Comparison of ENCODE assay signal across 17 mouse cellular contexts in the genomic region with DNA sequence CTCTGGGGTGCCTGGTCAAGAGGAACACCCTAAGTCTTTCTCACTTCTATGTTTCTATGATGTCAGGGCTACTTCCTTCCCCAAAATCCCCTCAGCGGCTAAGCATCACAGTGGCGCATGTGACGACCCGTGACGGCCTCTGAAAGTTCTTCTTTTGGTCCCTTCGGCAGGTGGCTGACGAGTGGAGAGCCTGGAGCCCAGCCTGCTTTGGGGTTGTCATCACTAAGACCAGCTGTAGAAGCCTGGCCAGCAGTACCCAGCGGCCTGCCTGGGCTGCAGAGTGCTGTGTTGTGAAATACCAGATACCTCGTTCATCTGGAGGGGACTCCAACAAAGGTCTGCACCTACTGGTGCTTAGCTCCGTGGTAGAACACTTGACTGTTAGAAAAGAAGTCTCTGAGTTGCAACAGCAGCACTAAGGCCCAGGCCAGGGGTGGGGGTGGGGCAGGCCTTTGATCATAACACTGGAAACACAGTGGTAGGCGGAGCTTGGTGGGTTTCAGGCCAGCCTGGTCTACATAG. TPM values are rescaled to one million over a fixed set of nuclear protein-coding genes. Genes with fewer than 3 reads are reported as not detected.
DNase-seq lines count a peak whose midpoint lies in the region; ATAC-seq and TF ChIP-seq lines count a peak whose summit lies in the region.
"Had no signal": no experiment of that assay in that cellular context is flagged by ENCODE, and none has a peak within 500 bp of the region (broad histone marks: within the 10 kb centered on the region; RNA-seq: fewer than 3 reads in every experiment).

No protein-coding gene starts in this region.

- H3K4me3 ChIP-seq in kidney, adult 2 months (ENCODE audit: insufficient read depth, low read depth, low read length) = no peak overlapping the region
- H3K4me3 ChIP-seq in hindbrain, embryonic 13.5 days = no peak overlapping the region
- H3K4me3 ChIP-seq: embryonic facial prominence, embryonic 13.5 days; heart, embryonic 15.5 days; layer of hippocampus, adult 2 months; limb, embryonic 12.5 days; neural tube, embryonic 15.5 days; stomach, embryonic 15.5 days had no signal

- H3K4me1 ChIP-seq in kidney, adult 2 months (ENCODE audit: control insufficient read depth, insufficient read depth, low read length) = no peaks in the 10 kb centered on the region
- peaks cover 19% of the 10 kb centered on the region for H3K4me1 ChIP-seq in hindbrain, embryonic 13.5 days (replicated peaks)
- H3K4me1 ChIP-seq: stomach, embryonic 15.5 days had no signal

- peak; percentile 28 for DNase-seq in kidney, adult 2 months
- no peak for DNase-seq in kidney, postnatal 25 days
- peak; percentile 57 for DNase-seq in ZHBTc4 (ENCODE audit: low read depth, low spot score)
- DNase-seq in lung, postnatal 36 days = peak; percentile 72
- peak; percentile 34 to 76 for DNase-seq in spleen, postnatal 10 days (ENCODE audit: low spot score in 2 of 2)
- DNase-seq in right cerebral cortex, postnatal 4 days = no peak
- DNase-seq in gastrocnemius, postnatal 4 days (ENCODE audit: low spot score in 2 of 2) = no peak
- DNase-seq: cerebellum, adult 18-20 months; kidney, adult 11 months had no signal

- WGBS in kidney, adult 2 months = 79% methylated on average over 11 of the region's 11 CpGs
- 87% methylated on average over 11 of the region's 11 CpGs for WGBS in hindbrain, embryonic 13.5 days

- H3K36me3 ChIP-seq in kidney, adult 2 months (ENCODE audit: control insufficient read depth, insufficient read depth, low read length) = no peaks in the 10 kb centered on the region
- H3K36me3 ChIP-seq in hindbrain, embryonic 13.5 days = no peaks in the 10 kb centered on the region
- H3K36me3 ChIP-seq: embryonic facial prominence, embryonic 13.5 days; heart, embryonic 15.5 days; limb, embryonic 12.5 days; neural tube, embryonic 15.5 days; stomach, embryonic 15.5 days had no signal

- no peak for TF ChIP-seq CTCF in kidney, adult 2 months (conservative IDR thresholded peaks at IDR 0.05; ENCODE audit: insufficient read depth, insufficient read length, low read depth, low read length)

- no peak for ATAC-seq in hindbrain, embryonic 13.5 days (ENCODE audit: low FRiP score)

- no peak for TF ChIP-seq POLR2A in kidney, adult 2 months (IDR thresholded peaks at IDR 0.05; ENCODE audit: low read depth, low read length)

- no peaks in the 10 kb centered on the region for H3K9me3 ChIP-seq in hindbrain, embryonic 13.5 days
- H3K9me3 ChIP-seq: embryonic facial prominence, embryonic 13.5 days; heart, embryonic 15.5 days; limb, embryonic 12.5 days; neural tube, embryonic 15.5 days; stomach, embryonic 15.5 days had no signal

- no peaks in the 10 kb centered on the region for H3K27me3 ChIP-seq in kidney, adult 2 months (replicated peaks; ENCODE audit: control insufficient read depth, insufficient read depth, low read length)
- no peaks in the 10 kb centered on the region for H3K27me3 ChIP-seq in hindbrain, embryonic 13.5 days
- H3K27me3 ChIP-seq: embryonic facial prominence, embryonic 13.5 days; heart, embryonic 15.5 days; limb, embryonic 12.5 days; neural tube, embryonic 15.5 days; stomach, embryonic 15.5 days had no signal

- no peak overlapping the region for H3K27ac ChIP-seq in kidney, adult 2 months (ENCODE audit: insufficient read depth, low read depth, low read length)
- H3K27ac ChIP-seq in hindbrain, embryonic 13.5 days = no peak overlapping the region
- H3K27ac ChIP-seq: embryonic facial prominence, embryonic 13.5 days; heart, embryonic 15.5 days; layer of hippocampus, adult 2 months; limb, embryonic 12.5 days; neural tube, embryonic 15.5 days; stomach, embryonic 15.5 days had no signal

- H3K9ac ChIP-seq in hindbrain, embryonic 13.5 days = no peak overlapping the region
- H3K9ac ChIP-seq: embryonic facial prominence, embryonic 13.5 days; heart, embryonic 15.5 days; limb, embryonic 12.5 days; neural tube, embryonic 15.5 days; stomach, embryonic 15.5 days had no signal

- no peak overlapping the region for H3K4me2 ChIP-seq in hindbrain, embryonic 13.5 days
- H3K4me2 ChIP-seq: embryonic facial prominence, embryonic 13.5 days; heart, embryonic 15.5 days; limb, embryonic 12.5 days; midbrain, embryonic 11.5 days; neural tube, embryonic 15.5 days; stomach, embryonic 15.5 days had no signal

RNA-seq across cellular contexts. Expression of a gene that starts 19.2 kb away (rescaled TPM):
- polyA plus RNA-seq in kidney, adult 2 months (2012; rRNA removed) = 1.8 and 3.3 TPM in 2 replicates
- 17.4 and 18.1 TPM in 2 replicates for polyA plus RNA-seq in hindbrain, embryonic 13.5 days (2015; fragmentation: Nextera tagmentation; extraction: Ambion mirVana)
- 1 to 10 TPM; 2.8 to 2.9 TPM for total RNA-seq in gastrocnemius, postnatal 4 days (2021)

Comparison
In these comparisons a context has a peak if more than half of its experiments do, and no peak if none do; other contexts are left out.
1. DNase-seq: peak in kidney, adult 2 months (single experiment), ZHBTc4 (single experiment), lung, postnatal 36 days (single experiment) and spleen, postnatal 10 days (2 of 2); none in kidney, postnatal 25 days (0 of 2), right cerebral cortex, postnatal 4 days (single experiment) and gastrocnemius, postnatal 4 days (0 of 2).